Comparison of ENCODE assay signal across 15 mouse cellular contexts in genomic region chr7:99410315-99410714, GRCm38 (mm10). TPM values are rescaled to one million over a fixed set of nuclear protein-coding genes. Genes with fewer than 3 reads are reported as not detected.
DNase-seq lines count a peak whose midpoint lies in the region; ATAC-seq and TF ChIP-seq lines count a peak whose summit lies in the region.
"Had no signal": no experiment of that assay in that cellular context is flagged by ENCODE, and none has a peak within 500 bp of the region (broad histone marks: within the 10 kb centered on the region; RNA-seq: fewer than 3 reads in every experiment).

No protein-coding gene starts in this region.

- peak overlapping the region; percentile 44; the same call in 1 of the 2 replicates for H3K27ac ChIP-seq in hindbrain, embryonic 13.5 days
- no peak overlapping the region for H3K27ac ChIP-seq in hindbrain, embryonic 14.5 days
- H3K27ac ChIP-seq in brown adipose tissue, adult 24 weeks (replicated peaks; ENCODE audit: low read depth, low read length), result peak overlapping the region; percentile 74
- H3K27ac ChIP-seq in intestine, postnatal 0 days (ENCODE audit: low read depth, low read length), result peak overlapping the region; percentile 78
- H3K27ac ChIP-seq in hindbrain, embryonic 11.5 days (ENCODE audit: low read depth, low read length), result no peak overlapping the region
- H3K27ac ChIP-seq: limb, embryonic 13.5 days had no signal

- 81% methylated on average over 9 of the region's 9 CpGs for WGBS in hindbrain, embryonic 13.5 days
- WGBS in hindbrain, embryonic 14.5 days, result 81% methylated on average over 9 of the region's 9 CpGs
- WGBS in intestine, postnatal 0 days, result 72% methylated on average over 9 of the region's 9 CpGs
- WGBS in hindbrain, embryonic 11.5 days, result 86% methylated on average over 9 of the region's 9 CpGs

- H3K27me3 ChIP-seq in hindbrain, embryonic 13.5 days, result no peaks in the 10 kb centered on the region
- no peaks in the 10 kb centered on the region for H3K27me3 ChIP-seq in hindbrain, embryonic 14.5 days (ENCODE audit: control insufficient read depth, insufficient read depth, low read length)
- no peaks in the 10 kb centered on the region for H3K27me3 ChIP-seq in intestine, postnatal 0 days (replicated peaks; ENCODE audit: control insufficient read depth, insufficient read depth, low read length)
- H3K27me3 ChIP-seq in hindbrain, embryonic 11.5 days (ENCODE audit: control insufficient read depth, insufficient read depth, low read length), result no peaks in the 10 kb centered on the region
- H3K27me3 ChIP-seq: limb, embryonic 13.5 days had no signal

- H3K36me3 ChIP-seq in hindbrain, embryonic 13.5 days, result peaks cover 58% of the 10 kb centered on the region
- H3K36me3 ChIP-seq in hindbrain, embryonic 14.5 days (replicated peaks; ENCODE audit: control insufficient read depth, insufficient read depth), result peaks cover 33% of the 10 kb centered on the region
- H3K36me3 ChIP-seq in intestine, postnatal 0 days (ENCODE audit: control insufficient read depth, insufficient read depth), result peaks cover 14% of the 10 kb centered on the region; the same call in 1 of the 2 replicates
- H3K36me3 ChIP-seq in hindbrain, embryonic 11.5 days (ENCODE audit: control insufficient read depth, insufficient read depth, low read length), result no peaks in the 10 kb centered on the region
- H3K36me3 ChIP-seq: limb, embryonic 13.5 days had no signal

- no peak for DNase-seq in hindbrain, embryonic 14.5 days (ENCODE audit: low spot score)
- peak; percentile 35 to 68 for DNase-seq in heart, adult 9 months (ENCODE audit: low spot score in 2 of 2)
- DNase-seq in urinary bladder, postnatal 36 days (ENCODE audit: low spot score in 2 of 2), result no peak
- DNase-seq in hindbrain, embryonic 11.5 days (ENCODE audit: low spot score), result no peak
- DNase-seq: adrenal gland, adult 8-10 months; cerebellum, adult 11 months; thymus, postnatal 36 days had no signal

- H3K4me1 ChIP-seq in hindbrain, embryonic 13.5 days (replicated peaks), result peaks cover 18% of the 10 kb centered on the region
- no peaks in the 10 kb centered on the region for H3K4me1 ChIP-seq in hindbrain, embryonic 14.5 days (replicated peaks; ENCODE audit: control insufficient read depth, insufficient read depth, low read length)
- peaks cover 27% of the 10 kb centered on the region for H3K4me1 ChIP-seq in brown adipose tissue, adult 24 weeks (ENCODE audit: control insufficient read depth, insufficient read depth, insufficient read length, low read length)
- H3K4me1 ChIP-seq in intestine, postnatal 0 days (replicated peaks; ENCODE audit: control insufficient read depth, insufficient read depth, low read length), result peaks cover 9% of the 10 kb centered on the region
- peaks cover 3% of the 10 kb centered on the region; the same call in 1 of the 2 replicates for H3K4me1 ChIP-seq in hindbrain, embryonic 11.5 days (replicated peaks; ENCODE audit: control insufficient read depth, insufficient read depth, low read length)

- no peak overlapping the region for H3K4me2 ChIP-seq in hindbrain, embryonic 13.5 days
- H3K4me2 ChIP-seq in hindbrain, embryonic 14.5 days (replicated peaks), result no peak overlapping the region
- no peak overlapping the region for H3K4me2 ChIP-seq in intestine, postnatal 0 days (replicated peaks; ENCODE audit: low read depth)
- no peak overlapping the region for H3K4me2 ChIP-seq in hindbrain, embryonic 11.5 days (replicated peaks; ENCODE audit: low read depth, low read length)
- H3K4me2 ChIP-seq: limb, embryonic 13.5 days had no signal

- ATAC-seq in hindbrain, embryonic 13.5 days (ENCODE audit: low FRiP score), result no peak
- no peak for ATAC-seq in hindbrain, embryonic 14.5 days (ENCODE audit: low FRiP score)
- no peak for ATAC-seq in intestine, postnatal 0 days
- no peak for ATAC-seq in megakaryocyte, adult 5-6 weeks (ENCODE audit: poor library complexity, severe bottlenecking)
- ATAC-seq in hindbrain, embryonic 11.5 days (ENCODE audit: low FRiP score), result no peak

- no peaks in the 10 kb centered on the region for H3K9me3 ChIP-seq in hindbrain, embryonic 13.5 days
- no peaks in the 10 kb centered on the region for H3K9me3 ChIP-seq in hindbrain, embryonic 14.5 days (ENCODE audit: control insufficient read depth, low read length)
- H3K9me3 ChIP-seq in intestine, postnatal 0 days (ENCODE audit: control insufficient read depth), result no peaks in the 10 kb centered on the region
- no peaks in the 10 kb centered on the region for H3K9me3 ChIP-seq in hindbrain, embryonic 11.5 days (ENCODE audit: control insufficient read depth, low read length)
- H3K9me3 ChIP-seq: limb, embryonic 13.5 days had no signal

- H3K9ac ChIP-seq in hindbrain, embryonic 13.5 days, result no peak overlapping the region
- no peak overlapping the region for H3K9ac ChIP-seq in hindbrain, embryonic 14.5 days
- no peak overlapping the region for H3K9ac ChIP-seq in intestine, postnatal 0 days (ENCODE audit: low read depth, low read length)
- no peak overlapping the region for H3K9ac ChIP-seq in hindbrain, embryonic 11.5 days (ENCODE audit: low read depth, low read length)
- H3K9ac ChIP-seq: limb, embryonic 13.5 days had no signal

- no peak overlapping the region for H3K4me3 ChIP-seq in hindbrain, embryonic 13.5 days
- H3K4me3 ChIP-seq in hindbrain, embryonic 14.5 days (replicated peaks; ENCODE audit: low read length), result no peak overlapping the region
- no peak overlapping the region for H3K4me3 ChIP-seq in brown adipose tissue, adult 24 weeks (ENCODE audit: insufficient read depth, low read depth, low read length)
- no peak overlapping the region for H3K4me3 ChIP-seq in intestine, postnatal 0 days (ENCODE audit: low read depth, low read length)
- no peak overlapping the region for H3K4me3 ChIP-seq in hindbrain, embryonic 11.5 days (ENCODE audit: low read depth, low read length)
- H3K4me3 ChIP-seq: layer of hippocampus, adult 2 months; limb, embryonic 13.5 days had no signal

- no peak for TF ChIP-seq CTCF in intestine, postnatal 0 days (IDR thresholded peaks at IDR 0.05; ENCODE audit: low read depth)

RNA-seq across cellular contexts. Expression of gene Gdpd5, which starts 29.1 kb away (rescaled TPM):
- 53.2 and 55.3 TPM in 2 replicates for polyA plus RNA-seq in hindbrain, embryonic 13.5 days (2015; fragmentation: Nextera tagmentation; extraction: Ambion mirVana)
- 37.7 and 46.2 TPM in 2 replicates for polyA plus RNA-seq in hindbrain, embryonic 14.5 days (2014; fragmentation: Nextera tagmentation; extraction: Ambion mirVana)
- 10.1 and 10.9 TPM in 2 replicates for polyA plus RNA-seq in brown adipose tissue, adult 24 weeks (2012; ENCODE audit: insufficient read depth, insufficient read length, missing spikeins)
- 15.7 and 16.9 TPM in 2 replicates for polyA plus RNA-seq in intestine, postnatal 0 days (2015; fragmentation: Nextera tagmentation; extraction: Ambion mirVana)
- 0.96 and 3.5 TPM in 2 replicates for total RNA-seq in megakaryocyte, adult 5-6 weeks (2015)
- total RNA-seq in megakaryocyte, adult 5-6 weeks (2017), result 0.70 and 1.0 TPM in 2 replicates
- polyA plus RNA-seq in hindbrain, embryonic 11.5 days (2014; fragmentation: Nextera tagmentation; extraction: Ambion mirVana), result 23.0 and 25.9 TPM in 2 replicates

RNA-seq across cellular contexts. Expression of gene Klhl35, which starts 55.5 kb away (rescaled TPM):
- 7.4 and 12.2 TPM in 2 replicates for polyA plus RNA-seq in hindbrain, embryonic 13.5 days (2015; fragmentation: Nextera tagmentation; extraction: Ambion mirVana)
- polyA plus RNA-seq in hindbrain, embryonic 14.5 days (2014; fragmentation: Nextera tagmentation; extraction: Ambion mirVana), result 4.1 and 4.7 TPM in 2 replicates
- polyA plus RNA-seq in brown adipose tissue, adult 24 weeks (2012; ENCODE audit: insufficient read depth, insufficient read length, missing spikeins), result not detected in 2 replicates
- polyA plus RNA-seq in intestine, postnatal 0 days (2015; fragmentation: Nextera tagmentation; extraction: Ambion mirVana), result 0.76 and 1.1 TPM in 2 replicates
- 1.0 and 1.1 TPM in 2 replicates for total RNA-seq in megakaryocyte, adult 5-6 weeks (2015)
- total RNA-seq in megakaryocyte, adult 5-6 weeks (2017), result not detected in 2 replicates
- polyA plus RNA-seq in hindbrain, embryonic 11.5 days (2014; fragmentation: Nextera tagmentation; extraction: Ambion mirVana), result 30.3 and 35.7 TPM in 2 replicates
- total RNA-seq: hematopoietic stem cell, adult 5-6 weeks had no signal
- polyA plus RNA-seq: C2C12 had no signal

RNA-seq across cellular contexts. Expression of gene Serpinh1, which starts 57.3 kb away (rescaled TPM):
- 394 and 407 TPM in 2 replicates for polyA plus RNA-seq in hindbrain, embryonic 13.5 days (2015; fragmentation: Nextera tagmentation; extraction: Ambion mirVana)
- 122 and 128 TPM in 2 replicates for polyA plus RNA-seq in hindbrain, embryonic 14.5 days (2014; fragmentation: Nextera tagmentation; extraction: Ambion mirVana)
- 245 and 533 TPM in 2 replicates for polyA plus RNA-seq in brown adipose tissue, adult 24 weeks (2012; ENCODE audit: insufficient read depth, insufficient read length, missing spikeins)
- 199 and 204 TPM in 2 replicates for polyA plus RNA-seq in intestine, postnatal 0 days (2015; fragmentation: Nextera tagmentation; extraction: Ambion mirVana)
- 0.23 and 0.76 TPM in 2 replicates for total RNA-seq in megakaryocyte, adult 5-6 weeks (2015)
- total RNA-seq in megakaryocyte, adult 5-6 weeks (2017), result 0.37 and 0.73 TPM in 2 replicates
- polyA plus RNA-seq in hindbrain, embryonic 11.5 days (2014; fragmentation: Nextera tagmentation; extraction: Ambion mirVana), result 245 and 269 TPM in 2 replicates

Comparison
In these comparisons a context has a peak if more than half of its experiments do, and no peak if none do; other contexts are left out.
1. H3K27ac ChIP-seq: peak in hindbrain, embryonic 13.5 days (single experiment), brown adipose tissue, adult 24 weeks (single experiment) and intestine, postnatal 0 days (single experiment); none in hindbrain, embryonic 14.5 days (single experiment) and hindbrain, embryonic 11.5 days (single experiment).
2. DNase-seq: peak in heart, adult 9 months (2 of 2); none in hindbrain, embryonic 14.5 days (single experiment), urinary bladder, postnatal 36 days (0 of 2) and hindbrain, embryonic 11.5 days (single experiment).